Mouse (Mus musculus) hindbrain, embryonic 10.5 days (tissue): ENCODE results near the gene Snx25. TPM values are rescaled to one million over a fixed set of nuclear protein-coding genes. Genes with fewer than 3 reads are reported as not detected.
"Not testable (repeated sequence)": the region's sequence is repeated elsewhere in the genome, so short reads cannot be mapped to it uniquely, and the experiment has no call there.

Experiments used
- DNase-seq: peaks from one replicate; pipeline ENCODE4 v3.0.0-alpha.2; 2017; ENCODE audit warnings: low spot score
- H3K27ac ChIP-seq: fragments of 300-500 bp; sonication (generic); 2 replicates; pipeline ENCODE4 v1.5.1; 2016; ENCODE audit warnings: mild to moderate bottlenecking, moderate library complexity
- H3K27me3 ChIP-seq: fragments of 300-500 bp; sonication (generic); 2 replicates; pipeline ENCODE4 v1.6.1; 2016; ENCODE audit warnings: mild to moderate bottlenecking; ENCODE audit not compliant: poor library complexity, insufficient read depth, severe bottlenecking
- H3K36me3 ChIP-seq: fragments of 300-500 bp; sonication (generic); 2 replicates; pipeline ENCODE4 v1.6.1; 2016; ENCODE audit warnings: mild to moderate bottlenecking, moderate library complexity
- H3K4me1 ChIP-seq: fragments of 300-500 bp; sonication (generic); replicated peaks from 2 replicates; pipeline ENCODE4 v1.6.1; 2016; ENCODE audit warnings: mild to moderate bottlenecking
- H3K4me3 ChIP-seq: fragments of 300-500 bp; sonication (generic); 2 replicates; pipeline ENCODE4 v1.5.1; 2016; ENCODE audit warnings: mild to moderate bottlenecking, moderate library complexity
- H3K9me3 ChIP-seq: fragments of 300-500 bp; sonication (generic); 2 replicates; pipeline ENCODE4 v1.6.1; 2016; ENCODE audit warnings: mild to moderate bottlenecking, moderate library complexity
- WGBS: fragments of 180-500 bp; shearing (Covaris S2); methylation state at CpG from one replicate; pipeline ENCODE4 v1.1.7; 2016; 5-methylcytosine and 5-hydroxymethylcytosine counted together
- polyA plus RNA-seq: library from polyadenylated mRNA; unstranded; fragments of >200 nt; fragmentation: Nextera tagmentation; extraction: Ambion mirVana; gene quantifications from 2 replicates; pipeline ENCODE4 v1.2.1, GENCODE M21; 2016

The Snx25 gene
- polyA plus RNA-seq, 1 experiment from 2014 or later = 2.9 TPM

- Histone ChIP-seq H3K27ac (no peak overlapping the region), H3K4me3 (no peak overlapping the region), H3K27me3 (peaks cover 28% of the 10 kb centered on the region), H3K9me3 (no peaks in the 10 kb centered on the region), H3K4me1 (peaks cover 25% of the 10 kb centered on the region), H3K36me3 (no peaks in the 10 kb centered on the region)
- no peak for DNase-seq
- 85% methylated on average over 6 of the region's 6 CpGs for WGBS
These were observed 2.7 kb downstream of the Snx25 start for GRCm38 (mm10) chr8:46149306-46149705.

DNA sequence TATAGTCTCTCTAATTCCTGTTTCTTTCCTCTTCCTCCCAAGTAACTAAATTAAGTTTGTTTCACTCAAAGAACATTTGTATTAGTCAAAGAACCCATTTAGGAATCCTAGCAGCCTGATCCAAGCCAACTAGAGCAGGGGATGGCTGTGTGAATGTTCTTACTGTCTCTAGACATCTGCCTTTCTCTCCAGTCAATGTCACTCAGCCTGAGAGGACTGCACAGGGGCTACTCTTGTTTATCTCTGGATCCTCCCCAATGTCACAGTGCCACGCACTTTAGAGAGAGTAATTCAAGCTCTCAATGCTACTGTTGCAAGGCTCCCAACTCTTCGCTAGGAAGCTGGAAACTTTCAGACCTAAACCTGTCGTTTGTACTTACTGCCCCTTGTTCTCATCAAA is 5.8 kb downstream of the Snx25 start:
- Histone ChIP-seq H3K27me3 (peaks cover 14% of the 10 kb centered on the region), H3K4me3 (no peak overlapping the region), H3K9me3 (no peaks in the 10 kb centered on the region), H3K4me1 (peaks cover 22% of the 10 kb centered on the region), H3K36me3 (no peaks in the 10 kb centered on the region), H3K27ac (no peak overlapping the region)
- WGBS = 54% methylated on average over 3 of the region's 3 CpGs
- no peak for DNase-seq

- Histone ChIP-seq H3K27ac (no peak overlapping the region), H3K4me1 (peaks cover 15% of the 10 kb centered on the region), H3K4me3 (no peak overlapping the region), H3K9me3 (no peaks in the 10 kb centered on the region), H3K36me3 (no peaks in the 10 kb centered on the region), H3K27me3 (no peaks in the 10 kb centered on the region)
- no peak for DNase-seq
- WGBS = 60% methylated on average over 1 of the region's 1 CpGs
These were observed 8.0 kb downstream of the Snx25 start for GRCm38 (mm10) chr8:46143924-46144323.

DNA sequence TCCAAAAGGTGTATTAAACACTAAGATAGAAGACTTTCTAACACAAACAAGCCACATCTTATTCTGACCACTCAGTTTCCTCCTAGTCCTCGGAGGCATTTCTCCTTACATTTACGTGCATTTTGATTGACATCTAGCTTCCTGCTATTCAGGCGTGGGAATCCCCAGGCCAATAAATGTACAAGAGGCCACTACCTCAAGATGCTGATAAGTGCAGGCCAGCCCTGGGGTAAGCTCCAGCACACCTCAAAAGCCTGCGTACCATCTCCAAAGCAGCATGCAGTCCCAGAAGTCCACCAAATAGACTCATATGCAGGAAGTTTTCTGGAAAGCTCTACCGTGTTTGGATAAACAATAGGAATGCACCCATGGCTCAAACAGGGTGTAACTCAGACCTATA is 8.5 kb downstream of the Snx25 start:
- Histone ChIP-seq H3K4me3 (no peak overlapping the region), H3K36me3 (no peaks in the 10 kb centered on the region), H3K9me3 (no peaks in the 10 kb centered on the region), H3K4me1 (peaks cover 15% of the 10 kb centered on the region), H3K27me3 (no peaks in the 10 kb centered on the region), H3K27ac (no peak overlapping the region)
- 67% methylated on average over 5 of the region's 5 CpGs for WGBS
- DNase-seq = no peak

DNA sequence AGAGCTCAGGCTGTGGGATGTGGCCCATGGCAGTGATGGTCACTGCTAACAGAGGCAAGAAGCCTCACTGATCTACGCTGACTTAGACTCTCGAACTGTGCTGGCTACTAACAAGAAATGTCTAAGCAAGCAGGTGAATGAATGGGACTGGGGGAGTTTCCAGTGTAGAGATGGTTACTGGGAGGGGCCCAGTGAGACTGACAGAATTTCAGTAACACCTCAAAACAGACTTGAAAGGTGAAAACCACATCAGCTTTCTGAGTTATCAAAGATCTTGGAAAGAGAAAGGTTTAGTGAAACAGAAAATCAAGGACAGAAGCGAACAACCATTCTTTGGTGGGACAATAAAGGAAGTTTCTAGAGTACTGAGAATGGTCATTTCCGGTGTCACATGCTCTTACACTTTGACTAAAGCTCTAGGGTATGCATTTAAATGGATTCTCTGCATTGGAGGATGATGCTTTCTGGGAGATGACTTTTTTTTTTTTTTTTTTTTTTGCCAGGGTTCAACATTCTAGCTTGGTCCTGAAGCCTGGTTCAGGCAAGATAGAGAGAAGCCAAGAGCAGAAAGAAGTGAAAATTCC is 9.4 kb downstream of the Snx25 start:
- no peaks in the 10 kb centered on the region for H3K27me3 ChIP-seq
- H3K9me3 ChIP-seq = no peaks in the 10 kb centered on the region
- DNase-seq = no peak
- peaks cover 15% of the 10 kb centered on the region for H3K4me1 ChIP-seq
- no peaks in the 10 kb centered on the region for H3K36me3 ChIP-seq
- 95% methylated on average over 4 of the region's 4 CpGs for WGBS
- no peak overlapping the region for H3K27ac ChIP-seq
- no peak overlapping the region for H3K4me3 ChIP-seq

GRCm38 (mm10) chr8:46141688-46142087 is 10.3 kb downstream of the Snx25 start:
- Histone ChIP-seq H3K4me3 (no peak overlapping the region), H3K9me3 (no peaks in the 10 kb centered on the region), H3K27ac (no peak overlapping the region), H3K4me1 (peaks cover 13% of the 10 kb centered on the region), H3K36me3 (no peaks in the 10 kb centered on the region), H3K27me3 (no peaks in the 10 kb centered on the region)
- WGBS = 91% methylated on average over 3 of the region's 3 CpGs
- no peak for DNase-seq

DNA sequence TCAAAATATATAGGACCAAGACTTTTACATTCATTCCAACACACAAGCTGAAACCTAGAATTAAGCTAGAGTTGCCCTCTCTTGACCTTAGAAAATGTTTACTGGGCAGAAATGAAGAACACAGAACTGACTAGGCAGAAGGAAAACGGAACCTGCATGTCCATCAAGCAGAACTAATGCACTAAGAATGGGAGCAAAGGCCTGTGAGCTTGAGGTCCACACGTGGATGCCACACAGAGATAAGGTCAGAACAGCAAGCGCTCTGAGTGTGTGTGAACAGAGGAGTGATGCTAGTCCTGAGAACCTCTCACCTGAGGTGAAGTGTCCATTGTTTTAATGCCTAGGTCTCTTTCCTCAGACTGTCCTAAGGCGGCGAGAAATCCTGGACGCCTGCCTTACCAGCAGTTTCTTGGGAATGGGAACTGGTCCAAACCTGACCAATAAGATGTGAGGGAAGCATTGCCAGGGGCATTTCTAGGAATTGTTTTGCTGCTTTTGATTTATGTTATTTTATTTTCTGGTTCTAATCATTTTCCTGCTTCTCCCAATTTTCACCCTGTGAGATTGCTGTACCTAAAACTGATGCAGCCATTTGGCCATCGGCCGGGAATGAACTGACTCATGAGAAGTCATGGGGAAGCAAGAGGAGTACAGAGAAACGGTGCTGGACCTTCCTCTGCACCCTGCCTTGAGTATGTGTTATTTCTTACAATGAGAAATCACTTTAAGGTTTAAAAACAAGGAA is 11.4 kb downstream of the Snx25 start:
- Histone ChIP-seq H3K36me3 (no peaks in the 10 kb centered on the region), H3K27ac (no peak overlapping the region), H3K4me3 (no peak overlapping the region), H3K4me1 (peaks cover 9% of the 10 kb centered on the region; the same call in 1 of the 2 replicates), H3K27me3 (no peaks in the 10 kb centered on the region), H3K9me3 (no peaks in the 10 kb centered on the region)
- 87% methylated on average over 9 of the region's 9 CpGs for WGBS
- DNase-seq = no peak

GRCm38 (mm10) chr8:46137843-46138596 is 13.9 kb downstream of the Snx25 start:
- Histone ChIP-seq H3K36me3 (peaks cover 9% of the 10 kb centered on the region), H3K27ac (no peak overlapping the region), H3K4me1 (no peaks in the 10 kb centered on the region), H3K9me3 (peaks cover 10% of the 10 kb centered on the region), H3K27me3 (no peaks in the 10 kb centered on the region), H3K4me3 (no peak overlapping the region)
- WGBS = 87% methylated on average over 10 of the region's 10 CpGs
- no peak for DNase-seq

GRCm38 (mm10) chr8:46137336-46137735 is 14.6 kb downstream of the Snx25 start:
- Histone ChIP-seq H3K36me3 (peaks cover 9% of the 10 kb centered on the region), H3K27me3 (no peaks in the 10 kb centered on the region), H3K4me3 (no peak overlapping the region), H3K4me1 (no peaks in the 10 kb centered on the region), H3K27ac (no peak overlapping the region), H3K9me3 (peaks cover 13% of the 10 kb centered on the region)
- DNase-seq = no peak
- 89% methylated on average over 1 of the region's 1 CpGs for WGBS

DNA sequence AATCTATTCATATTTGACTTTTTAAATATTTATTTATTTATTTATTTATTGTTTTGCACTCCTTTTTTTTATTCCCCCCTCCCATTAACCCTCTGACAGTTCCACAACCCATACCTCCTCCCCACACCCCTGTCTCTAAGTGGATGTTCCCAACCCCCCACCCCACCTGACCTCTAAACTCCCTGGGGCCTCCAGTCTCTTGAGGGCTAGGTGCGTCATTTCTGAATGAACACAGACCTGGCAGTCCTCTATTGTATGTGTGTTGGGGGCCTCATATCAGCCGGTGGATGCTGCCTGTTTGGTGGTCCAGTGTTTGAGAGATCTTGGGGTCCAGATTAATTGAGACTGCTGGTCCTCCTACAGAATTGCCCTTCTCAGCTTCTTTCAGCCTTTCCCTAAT is 16.4 kb downstream of the Snx25 start:
- not testable (repeated sequence) for H3K27me3 ChIP-seq, H3K36me3 ChIP-seq, H3K4me1 ChIP-seq, DNase-seq, H3K4me3 ChIP-seq, H3K27ac ChIP-seq
- WGBS = 92% methylated on average over 2 of the region's 2 CpGs
- H3K9me3 ChIP-seq = peaks cover 13% of the 10 kb centered on the region

- Histone ChIP-seq H3K27me3 (no peaks in the 10 kb centered on the region), H3K9me3 (peaks cover 13% of the 10 kb centered on the region), H3K4me3 (no peak overlapping the region), H3K4me1 (no peaks in the 10 kb centered on the region), H3K36me3 (peaks cover 9% of the 10 kb centered on the region), H3K27ac (no peak overlapping the region)
- WGBS = 90% methylated on average over 2 of the region's 2 CpGs
- no peak for DNase-seq
These were observed 21.5 kb downstream of the Snx25 start for GRCm38 (mm10) chr8:46130426-46130825.

DNA sequence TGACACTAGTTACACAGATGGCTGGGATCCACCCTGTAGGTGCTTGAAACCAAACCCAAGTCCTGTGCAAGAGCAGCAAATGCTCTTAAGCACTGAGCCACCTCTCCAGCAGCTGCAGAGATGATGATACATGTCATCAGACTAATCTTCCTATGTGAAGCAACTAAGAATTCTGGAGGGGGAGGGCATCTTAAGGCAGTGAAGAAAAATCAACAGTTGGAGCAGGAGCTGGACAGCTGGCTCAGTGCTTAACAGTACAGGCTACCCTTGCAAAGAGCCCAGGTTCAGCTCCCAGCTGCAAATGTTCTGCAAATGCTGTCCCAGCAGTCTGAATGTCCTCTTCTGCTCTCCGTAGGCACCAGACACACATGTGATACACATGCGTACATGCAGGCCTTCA is 29.5 kb downstream of the Snx25 start:
- no peak overlapping the region for H3K4me3 ChIP-seq
- H3K27me3 ChIP-seq = no peaks in the 10 kb centered on the region
- no peak overlapping the region for H3K27ac ChIP-seq
- no peaks in the 10 kb centered on the region for H3K36me3 ChIP-seq
- H3K9me3 ChIP-seq = no peaks in the 10 kb centered on the region
- 92% methylated on average over 2 of the region's 2 CpGs for WGBS
- no peaks in the 10 kb centered on the region for H3K4me1 ChIP-seq
- DNase-seq = no peak

DNA sequence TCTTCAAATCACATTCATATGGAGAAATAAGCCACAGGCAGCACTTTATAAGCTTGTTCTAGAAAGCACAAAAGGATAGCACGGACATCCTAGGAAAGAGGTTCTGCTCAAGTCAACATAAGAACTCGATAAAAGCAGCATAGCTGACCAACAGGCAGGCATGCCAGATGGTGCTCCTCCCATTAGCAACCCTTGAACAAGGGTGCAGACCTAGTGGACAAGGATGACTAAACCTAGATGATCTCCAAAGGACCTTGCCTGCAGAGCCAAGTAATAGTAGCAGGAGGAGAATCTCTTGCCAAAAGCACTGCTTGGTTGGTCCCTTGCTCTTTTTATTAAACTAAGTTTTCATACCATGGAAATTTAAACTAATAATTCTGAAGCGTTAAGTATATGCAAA is 32.8 kb downstream of the Snx25 start:
- 88% methylated on average over 3 of the region's 3 CpGs for WGBS
- H3K9me3 ChIP-seq = no peaks in the 10 kb centered on the region
- H3K27ac ChIP-seq = no peak overlapping the region
- peaks cover 7% of the 10 kb centered on the region for H3K36me3 ChIP-seq
- DNase-seq = no peak
- no peaks in the 10 kb centered on the region for H3K4me1 ChIP-seq
- H3K27me3 ChIP-seq = no peaks in the 10 kb centered on the region
- H3K4me3 ChIP-seq = no peak overlapping the region
